Mouse (Mus musculus): ENCODE measurements around the gene Pde4c. TPM values are rescaled to one million over a fixed set of nuclear protein-coding genes. Genes with fewer than 3 reads are reported as not detected.

Gene Pde4c
- total and polyA plus RNA-seq, 3 experiments: 0.65 to 3.0 TPM; not detected in 1

DNA sequence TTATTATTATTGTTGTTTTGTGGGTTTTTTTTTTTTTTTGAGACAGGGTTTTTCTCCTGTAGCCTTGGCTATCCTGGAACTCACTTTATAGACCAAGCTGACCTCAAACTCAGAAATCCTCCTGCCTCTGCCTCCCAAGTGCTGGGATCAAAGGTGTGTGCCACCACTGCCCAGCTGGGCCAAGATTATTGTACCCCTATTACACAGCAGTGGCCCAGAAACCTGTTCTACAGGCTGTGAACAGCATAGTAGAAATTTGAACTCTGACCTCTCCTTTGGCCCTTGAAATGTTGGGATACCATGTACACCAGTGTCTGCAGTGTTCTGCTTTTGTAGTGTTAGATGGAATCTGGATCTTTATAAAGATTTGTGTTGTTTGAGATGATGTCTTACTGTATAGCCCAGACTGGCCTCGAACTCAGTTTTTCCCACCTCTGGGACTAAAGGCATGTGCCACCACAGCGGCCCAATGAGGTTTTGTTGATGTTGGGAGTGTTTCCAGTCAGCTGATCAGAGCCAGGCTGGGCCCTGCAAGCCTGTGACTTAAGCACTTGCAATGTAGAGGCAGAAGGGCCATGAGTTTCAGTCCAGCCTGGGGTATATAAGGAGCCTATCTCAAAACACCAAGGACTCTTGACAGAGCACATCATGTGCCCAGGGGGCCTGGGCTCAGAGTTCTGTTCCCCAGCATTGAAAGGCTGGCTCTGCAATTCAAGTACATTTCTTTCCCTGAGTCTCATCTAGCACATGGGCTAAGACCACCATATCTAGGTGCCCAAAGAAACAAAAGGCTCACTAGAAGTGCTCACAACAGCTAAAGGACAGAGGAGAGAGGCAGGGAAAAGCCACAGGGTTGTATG is 21.3 kb upstream of the Pde4c start:
- Histone ChIP-seq H3K36me3 (ENCODE audit: control insufficient read depth in 1 of 2, insufficient read depth in 2 of 2, low read length in 2 of 2) (no peaks in the 10 kb centered on the region; a peak in 1 of 4 replicates), H3K4me3 (ENCODE audit: control insufficient read depth in 1 of 2, insufficient read depth in 1 of 2, low read depth in 2 of 2, low read length in 2 of 2) (no peak overlapping the region), H3K9ac (ENCODE audit: control insufficient read depth, low read depth, low read length, poor library complexity, severe bottlenecking) (no peak overlapping the region), H3K4me1 (ENCODE audit: control insufficient read depth in 1 of 2, insufficient read depth in 2 of 2, low read length in 2 of 2) (peaks cover 3 to 6% of the 10 kb centered on the region in 2 experiments), H3K9me3 (replicated peaks; ENCODE audit: insufficient read depth, low read length) (no peaks in the 10 kb centered on the region), H3K27me3 (ENCODE audit: control insufficient read depth in 1 of 2, insufficient read depth in 2 of 2, low read length in 2 of 2) (no peaks in the 10 kb centered on the region), H3K27ac (ENCODE audit: control insufficient read depth, low read depth, low read length) (no peak overlapping the region), H3K79me2 (ENCODE audit: control insufficient read depth, insufficient read depth, low read length, poor library complexity) (peaks cover 11% of the 10 kb centered on the region; the same call in 1 of the 2 replicates)
- DNase-seq (ENCODE audit: low read depth, low spot score): no peak
- no peak for TF ChIP-seq MYC (IDR thresholded peaks at IDR 0.05; ENCODE audit: low read depth, low read length)
- no peak for TF ChIP-seq MEF2A (IDR thresholded peaks at IDR 0.05; ENCODE audit: extremely low read depth, insufficient replicate concordance, low read depth, low read length, poor library complexity, severe bottlenecking)
- TF ChIP-seq BHLHE40 (IDR thresholded peaks at IDR 0.05; ENCODE audit: borderline replicate concordance, low read depth, low read length): no peak

GRCm38 (mm10) chr8:70702842-70703182 is 20.7 kb upstream of the Pde4c start:
- Histone ChIP-seq H3K4me3 (ENCODE audit: control insufficient read depth in 1 of 2, insufficient read depth in 1 of 2, low read depth in 2 of 2, low read length in 2 of 2) (no peak overlapping the region), H3K27ac (ENCODE audit: control insufficient read depth, low read depth, low read length) (no peak overlapping the region), H3K9me3 (replicated peaks; ENCODE audit: insufficient read depth, low read length) (no peaks in the 10 kb centered on the region), H3K36me3 (ENCODE audit: control insufficient read depth in 1 of 2, insufficient read depth in 2 of 2, low read length in 2 of 2) (no peaks in the 10 kb centered on the region), H3K9ac (ENCODE audit: control insufficient read depth, low read depth, low read length, poor library complexity, severe bottlenecking) (no peak overlapping the region), H3K4me1 (ENCODE audit: control insufficient read depth in 1 of 2, insufficient read depth in 2 of 2, low read length in 2 of 2) (peaks cover 2 to 3% of the 10 kb centered on the region in 2 experiments), H3K27me3 (ENCODE audit: control insufficient read depth in 1 of 2, insufficient read depth in 2 of 2, low read length in 2 of 2) (no peaks in the 10 kb centered on the region), H3K79me2 (ENCODE audit: control insufficient read depth, insufficient read depth, low read length, poor library complexity) (peaks cover 11% of the 10 kb centered on the region; the same call in 1 of the 2 replicates)
- TF ChIP-seq ZNF384 (IDR thresholded peaks at IDR 0.05; ENCODE audit: low read depth, low read length) (no peak), CHD2 (IDR thresholded peaks at IDR 0.05; ENCODE audit: low read length) (no peak), MYC (IDR thresholded peaks at IDR 0.05; ENCODE audit: low read depth, low read length) (no peak), POLR2AphosphoS5 (IDR thresholded peaks at IDR 0.05; ENCODE audit: borderline replicate concordance, low read depth, low read length) (no peak), ETS1 (IDR thresholded peaks at IDR 0.05; ENCODE audit: low read depth, low read length) (no peak), MXI1 (IDR thresholded peaks at IDR 0.05; ENCODE audit: low read depth, low read length) (no peak), ZMIZ1 (IDR thresholded peaks at IDR 0.05; ENCODE audit: low read depth, low read length) (no peak), MAZ (IDR thresholded peaks at IDR 0.05; ENCODE audit: low read depth, low read length) (no peak), CTCF (IDR thresholded peaks at IDR 0.05 in 2 of 3, conservative IDR thresholded peaks at IDR 0.05 in 1 of 3; ENCODE audit: control insufficient read depth in 1 of 3, insufficient read depth in 1 of 3, low read depth in 2 of 3, low read length in 3 of 3, poor library complexity in 1 of 3, severe bottlenecking in 1 of 3) (no peak), KAT2A (conservative IDR thresholded peaks at IDR 0.05; ENCODE audit: low read depth, low read length) (no peak), EP300 (IDR thresholded peaks at IDR 0.05; ENCODE audit: low read depth in 1 of 2, low read length in 2 of 2) (no peak), GABPA (IDR thresholded peaks at IDR 0.05; ENCODE audit: low read depth, low read length) (no peak), BHLHE40 (IDR thresholded peaks at IDR 0.05; ENCODE audit: borderline replicate concordance, low read depth, low read length) (no peak), HCFC1 (IDR thresholded peaks at IDR 0.05; ENCODE audit: low read depth, low read length) (no peak), TAL1 (IDR thresholded peaks at IDR 0.05; ENCODE audit: low read length) (no peak), MAFK (IDR thresholded peaks at IDR 0.05; ENCODE audit: borderline replicate concordance, low read depth, low read length) (no peak), JUND (IDR thresholded peaks at IDR 0.05; ENCODE audit: low read depth, low read length) (no peak), MYB (IDR thresholded peaks at IDR 0.05; ENCODE audit: low read depth, low read length) (no peak), SMC3 (IDR thresholded peaks at IDR 0.05; ENCODE audit: low read depth, low read length) (no peak)
- no peak for DNase-seq (ENCODE audit: low read depth, low spot score)
